ENCODE assay signal across 12 mouse cellular contexts in the genomic region with DNA sequence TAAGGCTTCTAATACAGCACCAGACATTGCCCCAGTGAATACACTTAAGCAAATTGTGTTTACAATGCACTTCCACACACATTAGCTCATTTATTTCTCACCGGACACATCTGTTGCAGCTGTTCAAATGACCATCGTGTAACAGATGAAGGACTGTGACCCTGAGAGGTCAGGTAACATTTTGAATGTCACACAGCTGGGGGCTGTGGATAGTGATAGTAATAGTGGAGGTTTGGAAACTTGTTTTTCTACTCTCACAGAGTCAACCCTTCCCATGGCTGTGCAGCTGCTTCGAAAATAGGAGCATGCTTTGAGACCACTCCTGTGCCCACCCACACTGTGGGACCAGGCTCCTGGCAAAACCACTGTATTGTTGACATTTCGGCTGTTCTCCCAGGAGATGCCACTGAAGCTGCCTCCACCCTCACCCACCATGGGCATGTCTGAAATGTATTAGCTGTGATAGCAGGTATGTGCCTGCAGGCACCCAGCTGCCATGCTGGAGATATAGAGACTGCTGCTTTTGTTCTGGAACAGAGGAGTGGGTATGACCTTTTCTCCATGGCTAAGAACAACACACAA.
DNase-seq lines count a peak whose midpoint lies in the region; ATAC-seq and TF ChIP-seq lines count a peak whose summit lies in the region.
"Had no signal": no experiment of that assay in that cellular context is flagged by ENCODE, and none has a peak within 500 bp of the region (broad histone marks: within the 10 kb centered on the region; RNA-seq: fewer than 3 reads in every experiment).

No protein-coding gene starts in this region.

- no peak for TF ChIP-seq CTCF in heart, adult 2 months (IDR thresholded peaks at IDR 0.05)
- TF ChIP-seq CTCF in lung, embryonic 14.5 days (IDR thresholded peaks at IDR 0.05; ENCODE audit: low read depth): no peak
- TF ChIP-seq CTCF in embryonic fibroblast, embryonic 13.5 days (IDR thresholded peaks at IDR 0.05; ENCODE audit: borderline replicate concordance, insufficient read depth, low read length): no peak
- TF ChIP-seq CTCF in thymus, adult 2 months (IDR thresholded peaks at IDR 0.05; ENCODE audit: borderline replicate concordance, control insufficient read depth, extremely low read depth, insufficient read depth, low read length, poor library complexity): no peak

- H3K9ac ChIP-seq in heart, adult 2 months (ENCODE audit: low read depth, low read length): no peak overlapping the region
- no peak overlapping the region for H3K9ac ChIP-seq in heart, embryonic 11.5 days (ENCODE audit: low read depth, low read length)
- H3K9ac ChIP-seq in lung, embryonic 14.5 days: no peak overlapping the region
- H3K9ac ChIP-seq in neural tube, embryonic 15.5 days (replicated peaks): no peak overlapping the region
- H3K9ac ChIP-seq in liver, embryonic 11.5 days (ENCODE audit: low read depth, low read length): no peak overlapping the region

- peaks cover 15% of the 10 kb centered on the region for H3K4me1 ChIP-seq in heart, adult 2 months (ENCODE audit: control insufficient read depth, insufficient read depth, low read length)
- H3K4me1 ChIP-seq in heart, embryonic 11.5 days (ENCODE audit: control insufficient read depth, insufficient read depth, low read length): peaks cover 10% of the 10 kb centered on the region
- peaks cover 8% of the 10 kb centered on the region; the same call in 1 of the 2 replicates for H3K4me1 ChIP-seq in lung, embryonic 14.5 days (ENCODE audit: insufficient read depth)
- H3K4me1 ChIP-seq in embryonic fibroblast, embryonic 13.5 days (ENCODE audit: control insufficient read depth, insufficient read depth, low read length): no peaks in the 10 kb centered on the region
- no peaks in the 10 kb centered on the region for H3K4me1 ChIP-seq in neural tube, embryonic 15.5 days
- H3K4me1 ChIP-seq in liver, embryonic 11.5 days (replicated peaks; ENCODE audit: control insufficient read depth, insufficient read depth, low read length): no peaks in the 10 kb centered on the region
- H3K4me1 ChIP-seq in thymus, adult 2 months (replicated peaks; ENCODE audit: control insufficient read depth, insufficient read depth, low read length): no peaks in the 10 kb centered on the region

- intact Hi-C loops in heart, adult 2 months (cut with DNase I): loop anchor here (1.0 to 5.0 kb wide), 5 partner anchors 35 to 252 kb away; partner anchors contain the start of gene Sptbn1

- TF ChIP-seq EP300 in heart, adult 2 months (IDR thresholded peaks at IDR 0.05; ENCODE audit: insufficient read depth, low read depth, low read length): no peak

- H3K4me3 ChIP-seq in heart, adult 2 months: no peak overlapping the region
- no peak overlapping the region for H3K4me3 ChIP-seq in heart, embryonic 11.5 days (ENCODE audit: low read depth, low read length)
- H3K4me3 ChIP-seq in lung, embryonic 14.5 days (ENCODE audit: low read depth, low read length): no peak overlapping the region
- no peak overlapping the region for H3K4me3 ChIP-seq in embryonic fibroblast, embryonic 13.5 days (ENCODE audit: insufficient read depth, low read length)
- H3K4me3 ChIP-seq in neural tube, embryonic 15.5 days (replicated peaks): no peak overlapping the region
- H3K4me3 ChIP-seq in liver, embryonic 11.5 days (ENCODE audit: low read depth, low read length): no peak overlapping the region
- no peak overlapping the region for H3K4me3 ChIP-seq in thymus, adult 2 months (ENCODE audit: control insufficient read depth, insufficient read depth, low read length)
- H3K4me3 ChIP-seq: myocyte had no signal

- H3K27ac ChIP-seq in heart, adult 2 months: peak overlapping the region; percentile 85
- H3K27ac ChIP-seq in heart, embryonic 11.5 days (ENCODE audit: low read depth, low read length): no peak overlapping the region
- H3K27ac ChIP-seq in lung, embryonic 14.5 days (ENCODE audit: low read depth): peak overlapping the region; percentile 71
- H3K27ac ChIP-seq in embryonic fibroblast, embryonic 13.5 days (ENCODE audit: insufficient read depth, low read length): peak overlapping the region; percentile 51
- peak overlapping the region; percentile 37; the same call in 1 of the 2 replicates for H3K27ac ChIP-seq in neural tube, embryonic 15.5 days (replicated peaks)
- no peak overlapping the region for H3K27ac ChIP-seq in liver, embryonic 11.5 days (ENCODE audit: low read depth, low read length)
- H3K27ac ChIP-seq in thymus, adult 2 months (ENCODE audit: control insufficient read depth, insufficient read depth, low read length): no peak overlapping the region

- DNase-seq in heart, adult 2 months: peak in 1 of 2 experiments; percentile 8
- DNase-seq in lung, embryonic 14.5 days: peak; percentile 51
- no peak for DNase-seq in lung, postnatal 4 days
- DNase-seq in liver, embryonic 11.5 days (ENCODE audit: low spot score): no peak
- no peak for DNase-seq in thymus, adult 2 months
- DNase-seq: cerebellum, adult 9-11 months; right cerebral cortex, adult 18-20 months had no signal

- peaks cover 12% of the 10 kb centered on the region for H3K36me3 ChIP-seq in heart, adult 2 months (ENCODE audit: control insufficient read depth, insufficient read depth, low read length)
- no peaks in the 10 kb centered on the region for H3K36me3 ChIP-seq in heart, embryonic 11.5 days (ENCODE audit: control insufficient read depth, insufficient read depth, low read length)
- no peaks in the 10 kb centered on the region for H3K36me3 ChIP-seq in lung, embryonic 14.5 days (ENCODE audit: insufficient read depth)
- H3K36me3 ChIP-seq in neural tube, embryonic 15.5 days: no peaks in the 10 kb centered on the region
- no peaks in the 10 kb centered on the region for H3K36me3 ChIP-seq in liver, embryonic 11.5 days (ENCODE audit: control insufficient read depth, insufficient read depth, low read length)
- no peaks in the 10 kb centered on the region for H3K36me3 ChIP-seq in thymus, adult 2 months (ENCODE audit: control insufficient read depth, insufficient read depth, low read length)

- ATAC-seq in heart, embryonic 11.5 days (replicated peaks; ENCODE audit: insufficient number of reproducible peaks, low FRiP score, low TSS enrichment): no peak
- peak; percentile 75 for ATAC-seq in lung, embryonic 14.5 days (ENCODE audit: insufficient read depth)
- ATAC-seq in neural tube, embryonic 15.5 days (ENCODE audit: low FRiP score): no peak
- no peak for ATAC-seq in liver, embryonic 11.5 days (replicated peaks; ENCODE audit: low FRiP score)
- ATAC-seq: Patski had no signal

- no peaks in the 10 kb centered on the region for H3K9me3 ChIP-seq in heart, embryonic 11.5 days (replicated peaks; ENCODE audit: control insufficient read depth, low read length)
- no peaks in the 10 kb centered on the region for H3K9me3 ChIP-seq in lung, embryonic 14.5 days (ENCODE audit: low read depth, low read length)
- H3K9me3 ChIP-seq in neural tube, embryonic 15.5 days (replicated peaks): no peaks in the 10 kb centered on the region
- no peaks in the 10 kb centered on the region for H3K9me3 ChIP-seq in liver, embryonic 11.5 days (ENCODE audit: control insufficient read depth, low read length)

- no peaks in the 10 kb centered on the region for H3K79me2 ChIP-seq in heart, adult 2 months (replicated peaks; ENCODE audit: control insufficient read depth, insufficient read depth, low read length)

- TF ChIP-seq POLR2A in heart, adult 2 months (IDR thresholded peaks at IDR 0.05; ENCODE audit: insufficient read depth, low read depth, low read length): no peak
- TF ChIP-seq POLR2A in embryonic fibroblast, embryonic 13.5 days (IDR thresholded peaks at IDR 0.05; ENCODE audit: low read depth, low read length): no peak
- TF ChIP-seq POLR2A in thymus, adult 2 months (IDR thresholded peaks at IDR 0.05; ENCODE audit: control insufficient read depth, extremely low read depth, insufficient read depth, low read length, poor library complexity): no peak

- H3K27me3 ChIP-seq in heart, adult 2 months (ENCODE audit: control insufficient read depth, insufficient read depth, low read length): no peaks in the 10 kb centered on the region
- H3K27me3 ChIP-seq in heart, embryonic 11.5 days (ENCODE audit: control insufficient read depth, insufficient read depth, low read length): no peaks in the 10 kb centered on the region
- no peaks in the 10 kb centered on the region for H3K27me3 ChIP-seq in lung, embryonic 14.5 days (ENCODE audit: insufficient read depth, low read length)
- H3K27me3 ChIP-seq in neural tube, embryonic 15.5 days (replicated peaks): no peaks in the 10 kb centered on the region
- H3K27me3 ChIP-seq in liver, embryonic 11.5 days (replicated peaks; ENCODE audit: control insufficient read depth, insufficient read depth, low read length): no peaks in the 10 kb centered on the region
- no peaks in the 10 kb centered on the region for H3K27me3 ChIP-seq in thymus, adult 2 months (ENCODE audit: control insufficient read depth, insufficient read depth, low read length)
- H3K27me3 ChIP-seq: Patski had no signal

- no peak overlapping the region for H3K4me2 ChIP-seq in heart, embryonic 11.5 days
- no peak overlapping the region for H3K4me2 ChIP-seq in lung, embryonic 14.5 days
- no peak overlapping the region for H3K4me2 ChIP-seq in neural tube, embryonic 15.5 days
- no peak overlapping the region for H3K4me2 ChIP-seq in liver, embryonic 11.5 days

- 47% methylated on average over 4 of the region's 4 CpGs for WGBS in heart, adult 2 months
- WGBS in heart, embryonic 11.5 days (ENCODE audit: insufficient replicate concordance): 64% methylated on average over 4 of the region's 4 CpGs
- 27% methylated on average over 4 of the region's 4 CpGs for WGBS in lung, embryonic 14.5 days
- WGBS in neural tube, embryonic 15.5 days: 64% methylated on average over 4 of the region's 4 CpGs
- WGBS in liver, embryonic 11.5 days: 62% methylated on average over 4 of the region's 4 CpGs
- 86% methylated on average over 4 of the region's 4 CpGs for WGBS in thymus, adult 2 months

Comparison
In these comparisons a context has a peak if more than half of its experiments do, and no peak if none do; other contexts are left out.
1. H3K27ac ChIP-seq: peak in heart, adult 2 months (single experiment), lung, embryonic 14.5 days (single experiment), embryonic fibroblast, embryonic 13.5 days (single experiment) and neural tube, embryonic 15.5 days (single experiment); none in heart, embryonic 11.5 days (single experiment), liver, embryonic 11.5 days (single experiment) and thymus, adult 2 months (single experiment).